Mouse (Mus musculus) B cell, adult 67 days (primary cell): Measurements from ENCODE around the gene Comp. TPM values are rescaled to one million over a fixed set of nuclear protein-coding genes. Genes with fewer than 3 reads are reported as not detected.

Experiments
- total RNA-seq, 2 experiments: library from RNA; stranded (reverse); gene quantifications; 4 replicates each; pipeline ENCODE4 v1.2.4; 2023

Gene Comp
- not detected for total RNA-seq

GRCm38 (mm10) chr8:70373397-70374317, at the start of gene Comp:
Gene Comp, plus strand, starts transcription at chr8:70373558.

DNA sequence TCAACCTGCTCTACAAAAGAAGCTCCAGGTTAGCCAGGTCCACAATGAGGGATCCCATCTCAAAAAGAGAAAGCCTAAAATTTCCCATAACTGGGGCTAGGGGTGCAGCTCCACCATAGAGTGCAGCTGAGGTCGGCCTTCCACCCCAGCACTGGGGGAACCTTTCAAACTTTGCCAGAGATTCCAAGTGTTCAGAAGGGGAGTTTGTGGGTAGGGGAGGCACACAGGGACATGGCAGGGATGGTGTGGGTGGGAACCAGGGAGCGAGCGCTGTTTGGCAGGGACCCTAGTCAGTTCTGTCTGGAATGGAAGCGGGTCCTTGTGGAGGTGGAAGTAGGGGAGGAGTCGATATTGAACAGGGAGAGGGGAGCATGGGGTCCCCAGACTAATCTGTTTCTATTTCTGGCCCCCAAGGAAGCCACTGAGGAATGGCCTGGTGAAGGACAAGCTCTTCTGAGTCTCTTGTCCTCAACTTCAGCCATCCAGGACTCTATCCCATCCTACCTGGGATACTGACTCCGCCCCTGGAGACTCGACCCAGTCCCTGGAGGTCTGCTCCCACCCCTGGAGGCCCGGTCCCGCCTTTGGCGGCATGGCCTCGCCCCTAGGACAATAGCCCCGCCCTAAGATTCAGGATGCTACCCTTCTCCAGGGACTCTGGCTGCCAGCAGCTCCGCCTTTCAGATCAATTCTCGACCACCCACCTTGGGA, 44.1 kb upstream of the Comp start, which contains the start of gene Gdf1:
Gene Gdf1 (plus strand): TSS at position 694 of the 711 bp plus-strand sequence.

DNA sequence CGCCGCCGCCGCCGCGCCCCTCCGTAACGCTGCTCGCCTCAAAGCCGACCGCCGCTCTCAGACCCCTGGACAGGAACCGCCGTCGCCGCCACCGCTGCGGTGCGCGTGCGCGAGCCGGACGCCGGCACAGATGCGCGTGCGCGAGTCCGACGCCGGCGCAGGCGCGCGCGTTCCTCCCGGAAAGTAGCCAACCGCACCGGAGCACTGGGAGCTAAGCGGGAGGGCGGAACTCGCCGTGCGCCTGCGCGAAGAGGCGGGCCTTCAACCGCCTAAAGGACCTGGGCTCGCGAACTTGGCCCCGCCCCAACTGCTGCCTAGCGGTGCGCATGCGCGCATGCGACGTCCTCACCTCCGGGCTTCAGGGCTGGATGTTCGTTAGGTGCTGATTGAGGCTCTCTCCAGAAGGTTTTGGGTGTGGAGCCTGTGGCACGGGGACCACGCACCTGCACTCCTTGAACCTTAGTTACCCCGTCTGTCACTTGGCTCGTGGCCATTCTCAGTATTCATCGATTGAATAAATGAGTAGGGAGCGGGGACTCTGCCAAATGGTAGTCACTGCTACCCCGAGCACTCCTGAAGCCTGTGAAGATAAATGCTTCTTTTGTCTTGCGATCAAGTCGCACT, 20.1 kb upstream of the Comp start, which contains the start of gene Upf1:
Gene Upf1 (minus strand): TSS at position 85 of the 624 bp plus-strand sequence.

Other genes starting within 250 kb of the Comp start
- 10 to 100 TPM; 29.9 to 33.8 TPM for gene Nr2c2ap, start 242.2 kb upstream of the Comp start, total RNA-seq
- 10 to 100 TPM; 35.2 to 37.1 TPM for gene Rfxank, start 234.4 kb upstream of the Comp start, total RNA-seq
- gene Borcs8, start 234.1 kb upstream of the Comp start, total RNA-seq = 10 to 100 TPM; 61.0 to 62.8 TPM
- 1 to 10 TPM; 2.8 to 3.5 TPM for gene Mef2b, start 233.8 kb upstream of the Comp start, total RNA-seq
- gene Tmem161a, start 201.2 kb upstream of the Comp start, total RNA-seq = 10 to 100 TPM; 42.8 to 48.4 TPM
- gene Slc25a42, start 161.3 kb upstream of the Comp start, total RNA-seq = 1 to 10 TPM; 8.1 to 9.4 TPM
- 10 to 100 TPM; 95.5 to 95.6 TPM for gene Sugp2, start 139.3 kb upstream of the Comp start, total RNA-seq
- gene Armc6, start 139.1 kb upstream of the Comp start, total RNA-seq = 10 to 100 TPM; 11.3 to 15.3 TPM
- 10 to 100 TPM in 1 of 2 experiments, 1 to 10 TPM in 1; 9.6 to 13.6 TPM for gene Homer3, start 90.7 kb upstream of the Comp start, total RNA-seq
- 10 to 100 TPM; 57.6 to 88.0 TPM for gene Ddx49, start 71.1 kb upstream of the Comp start, total RNA-seq
- gene Cope, start 71.0 kb upstream of the Comp start, total RNA-seq = 100 to 1,000 TPM; 101 to 134 TPM
- gene Cers1, start 57.8 kb upstream of the Comp start, total RNA-seq = not detected
- gene Gdf1, start 43.7 kb upstream of the Comp start, total RNA-seq = not detected
- gene Upf1, start 20.3 kb upstream of the Comp start, total RNA-seq = 10 to 100 TPM; 71.0 to 78.4 TPM
- 10 to 100 TPM; 22.2 to 22.4 TPM for gene Crtc1, start 66.0 kb downstream of the Comp start, total RNA-seq
- 10 to 100 TPM in 1 of 2 experiments, 1 to 10 TPM in 1; 8.7 to 11.8 TPM for gene Klhl26, start 103.4 kb downstream of the Comp start, total RNA-seq
- not detected for gene Tmem59l, start 113.8 kb downstream of the Comp start, total RNA-seq
- gene Crlf1, start 119.6 kb downstream of the Comp start, total RNA-seq = under 1 TPM in 1 of 2 experiments, not detected in 1; 0.44 TPM
- 10 to 100 TPM; 37.6 to 48.4 TPM for gene Rex1bd, start 133.2 kb downstream of the Comp start, total RNA-seq
- 1,000 to 10,000 TPM; 2,722 to 2,902 TPM for gene Uba52, start 137.2 kb downstream of the Comp start, total RNA-seq
- 100 to 1,000 TPM; 269 TPM for gene Fkbp8, start 154.2 kb downstream of the Comp start, total RNA-seq
- gene Kxd1, start 154.4 kb downstream of the Comp start, total RNA-seq = 10 to 100 TPM; 60.6 to 70.4 TPM
- gene Ell, start 165.9 kb downstream of the Comp start, total RNA-seq = 10 to 100 TPM; 28.8 to 33.6 TPM
- gene Isyna1, start 220.8 kb downstream of the Comp start, total RNA-seq = 10 to 100 TPM; 91.5 to 93.5 TPM
- gene Ssbp4, start 235.3 kb downstream of the Comp start, total RNA-seq = 10 to 100 TPM; 41.8 to 66.9 TPM
- 1 to 10 TPM; 7.7 to 7.8 TPM for gene Lrrc25, start 242.6 kb downstream of the Comp start, total RNA-seq